Mouse (Mus musculus) activated CD4-positive, CD25-positive, alpha-beta regulatory T cell, adult 4 months (primary cell): ENCODE measurements around the gene Abr. TPM values are rescaled to one million over a fixed set of nuclear protein-coding genes. Genes with fewer than 3 reads are reported as not detected.

Experiments
- ATAC-seq: one replicate; pipeline ENCODE4 v1.8.0; 2017
- polyA plus RNA-seq, 2 experiments: library from polyadenylated mRNA; unstranded; fragments of 100-300 nt; shearing (Covaris generic); gene quantifications; one replicate each; pipeline ENCODE4 v1.2.1; 2017

Gene Abr
- polyA plus RNA-seq, 2 experiments from 2014 or later, result 14.4 to 14.8 TPM

GRCm38 (mm10) chr11:76516951-76517350, 105.2 kb downstream of the Abr start:
- no peak for ATAC-seq

- no peak for ATAC-seq
Observed at GRCm38 (mm10) chr11:76515123-76515522, 107.0 kb downstream of the Abr start.

- ATAC-seq, result no peak
Observed at GRCm38 (mm10) chr11:76510977-76511376, 111.1 kb downstream of the Abr start.

- no peak for ATAC-seq
Observed at GRCm38 (mm10) chr11:76509751-76510723, 112.1 kb downstream of the Abr start.

GRCm38 (mm10) chr11:76508831-76509595, 113.1 kb downstream of the Abr start:
- no peak for ATAC-seq

GRCm38 (mm10) chr11:76508125-76508524, 114.0 kb downstream of the Abr start:
- no peak for ATAC-seq

GRCm38 (mm10) chr11:76507302-76508124, 114.6 kb downstream of the Abr start:
- ATAC-seq, result no peak

GRCm38 (mm10) chr11:76506514-76507228, 115.4 kb downstream of the Abr start:
- ATAC-seq, result no peak

GRCm38 (mm10) chr11:76505106-76505505, 117.0 kb downstream of the Abr start:
- ATAC-seq, result no peak

GRCm38 (mm10) chr11:76504058-76504457, 118.1 kb downstream of the Abr start:
- no peak for ATAC-seq

- no peak for ATAC-seq
Observed at GRCm38 (mm10) chr11:76499987-76500386, 122.1 kb downstream of the Abr start.

GRCm38 (mm10) chr11:76499564-76499963, 122.5 kb downstream of the Abr start:
- ATAC-seq, result no peak

- ATAC-seq, result no peak
Observed at GRCm38 (mm10) chr11:76497769-76498152, 124.4 kb downstream of the Abr start.

- ATAC-seq, result no peak
Observed at GRCm38 (mm10) chr11:76497066-76497768, 124.9 kb downstream of the Abr start.

GRCm38 (mm10) chr11:76496086-76496771, 125.9 kb downstream of the Abr start:
- peak; percentile 40 for ATAC-seq

- ATAC-seq, result no peak
Observed at GRCm38 (mm10) chr11:76495127-76496028, 126.7 kb downstream of the Abr start.

- ATAC-seq, result peak; percentile 48
Observed at GRCm38 (mm10) chr11:76494360-76495126, 127.6 kb downstream of the Abr start.

- no peak for ATAC-seq
Observed at GRCm38 (mm10) chr11:76493811-76494274, 128.3 kb downstream of the Abr start.

GRCm38 (mm10) chr11:76493167-76493566, 128.9 kb downstream of the Abr start:
- ATAC-seq, result no peak
